Mouse (Mus musculus): ENCODE measurements around the gene Bnc1. TPM values are rescaled to one million over a fixed set of nuclear protein-coding genes. Genes with fewer than 3 reads are reported as not detected.
A peak's percentile ranks its signal among the peaks of the same experiment; 100 is the strongest.

The Bnc1 gene
- polyA plus RNA-seq (2016; fragmentation: Nextera tagmentation; extraction: Ambion mirVana): 4.2 and 4.4 TPM in 2 replicates

- Histone ChIP-seq H3K4me1 (replicated peaks) (peaks cover 46% of the 10 kb centered on the region), H3K27me3 (peaks cover 82% of the 10 kb centered on the region), H3K9me3 (no peaks in the 10 kb centered on the region), H3K36me3 (no peaks in the 10 kb centered on the region), H3K4me3 (replicated peaks) (peak within 1 kb of the TSS; percentile 66), H3K9ac (replicated peaks) (peak within 1 kb of the TSS; percentile 65), H3K4me2 (peak within 1 kb of the TSS; percentile 97), H3K27ac (peak within 1 kb of the TSS; percentile 62)
- ATAC-seq (ENCODE audit: insufficient number of reproducible peaks, insufficient read depth, low FRiP score, low TSS enrichment, low read depth): peak; percentile 44; the same call in 1 of the 2 replicates
- WGBS: 1% methylated on average over 86 of the region's 105 CpGs
These were observed at the start of gene Bnc1 for GRCm38 (mm10) chr7:81992131-81993061. Gene Bnc1 (minus strand): TSS chr7:81992292.

- H3K36me3 ChIP-seq: no peaks in the 10 kb centered on the region
- no peak overlapping the region for H3K27ac ChIP-seq
- H3K27me3 ChIP-seq: no peaks in the 10 kb centered on the region
- 0 out of 2 replicates have a peak, but pooled peaks cover 7% of the 10 kb centered on the region for H3K4me1 ChIP-seq (replicated peaks)
- H3K4me3 ChIP-seq (replicated peaks): no peak overlapping the region
- 69% methylated on average over 1 of the region's 1 CpGs for WGBS
- ATAC-seq (ENCODE audit: insufficient number of reproducible peaks, insufficient read depth, low FRiP score, low TSS enrichment, low read depth): no peak
- H3K9me3 ChIP-seq: no peaks in the 10 kb centered on the region
- no peak overlapping the region for H3K4me2 ChIP-seq
- no peak overlapping the region for H3K9ac ChIP-seq (replicated peaks)
These were observed 41.3 kb upstream of the Bnc1 start for GRCm38 (mm10) chr7:82033347-82033746.

DNA sequence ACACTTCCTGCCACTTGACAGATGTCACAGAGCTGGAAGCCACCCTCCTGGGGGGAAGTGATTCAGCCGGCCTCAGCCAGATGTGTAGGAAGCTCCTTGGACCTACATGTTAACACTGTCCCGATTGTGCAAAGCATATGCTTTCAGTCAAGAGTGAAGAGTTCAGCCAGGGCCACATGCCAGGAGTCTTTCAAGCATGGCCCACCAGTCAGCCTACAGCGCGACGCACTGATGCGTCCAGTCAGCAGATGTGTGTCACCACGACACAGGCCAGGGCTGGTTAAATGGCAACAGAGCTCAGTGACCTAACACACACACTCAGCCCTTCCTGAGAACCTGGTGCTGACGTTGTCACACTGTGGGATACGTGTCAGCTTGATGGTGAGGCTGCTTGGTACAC is 37.6 kb upstream of the Bnc1 start:
- no peak overlapping the region for H3K27ac ChIP-seq
- H3K27me3 ChIP-seq: no peaks in the 10 kb centered on the region
- H3K4me1 ChIP-seq (replicated peaks): peaks cover 7% of the 10 kb centered on the region; the same call in 1 of the 2 replicates
- no peaks in the 10 kb centered on the region for H3K9me3 ChIP-seq
- H3K9ac ChIP-seq (replicated peaks): no peak overlapping the region
- no peak for ATAC-seq (ENCODE audit: insufficient number of reproducible peaks, insufficient read depth, low FRiP score, low TSS enrichment, low read depth)
- H3K4me3 ChIP-seq (replicated peaks): no peak overlapping the region
- H3K36me3 ChIP-seq: no peaks in the 10 kb centered on the region
- no peak overlapping the region for H3K4me2 ChIP-seq
- 62% methylated on average over 9 of the region's 9 CpGs for WGBS

- H3K27me3 ChIP-seq: no peaks in the 10 kb centered on the region
- WGBS: 37% methylated on average over 2 of the region's 2 CpGs
- H3K36me3 ChIP-seq: no peaks in the 10 kb centered on the region
These were observed 33.7 kb upstream of the Bnc1 start for GRCm38 (mm10) chr7:82025802-82026201.

GRCm38 (mm10) chr7:82023676-82024075 is 31.6 kb upstream of the Bnc1 start:
- Histone ChIP-seq H3K4me2 (no peak overlapping the region), H3K4me3 (replicated peaks) (no peak overlapping the region)
- 85% methylated on average over 2 of the region's 2 CpGs for WGBS

More at GRCm38 (mm10) chr7:82025802-82026201, 33.7 kb upstream of the Bnc1 start:
- Histone ChIP-seq H3K4me3 (replicated peaks) (no peak overlapping the region), H3K4me2 (no peak overlapping the region), H3K4me1 (replicated peaks) (peaks cover 7% of the 10 kb centered on the region; the same call in 1 of the 2 replicates), H3K9me3 (no peaks in the 10 kb centered on the region), H3K27ac (no peak overlapping the region), H3K9ac (replicated peaks) (no peak overlapping the region)
- no peak for ATAC-seq (ENCODE audit: insufficient number of reproducible peaks, insufficient read depth, low FRiP score, low TSS enrichment, low read depth)

DNA sequence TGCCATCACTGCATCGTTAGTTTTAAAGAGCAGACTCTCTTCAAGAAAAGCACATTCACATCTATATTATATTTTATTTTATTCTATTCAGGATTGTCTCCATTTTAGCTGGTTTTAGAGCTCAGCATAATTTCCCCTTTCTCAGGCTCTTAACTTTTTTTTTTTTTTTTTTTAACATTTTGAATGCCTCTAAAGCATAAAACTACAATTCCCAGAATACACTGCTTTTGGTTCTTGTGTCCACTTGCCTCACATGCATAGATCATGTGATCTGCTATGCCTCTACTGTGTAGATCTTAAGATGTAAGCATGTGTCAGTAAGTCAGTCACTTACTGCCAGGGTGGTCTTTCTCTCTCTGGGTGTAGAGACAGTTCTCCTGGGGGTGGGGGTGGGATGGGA is 30.3 kb upstream of the Bnc1 start:
- H3K9me3 ChIP-seq: no peaks in the 10 kb centered on the region
- peaks cover 12% of the 10 kb centered on the region; the same call in 1 of the 2 replicates for H3K27me3 ChIP-seq
- H3K4me2 ChIP-seq: no peak overlapping the region
- H3K4me1 ChIP-seq (replicated peaks): peaks cover 2% of the 10 kb centered on the region
- no peak overlapping the region for H3K27ac ChIP-seq
- no peak overlapping the region for H3K4me3 ChIP-seq (replicated peaks)
- no peak overlapping the region for H3K9ac ChIP-seq (replicated peaks)
- H3K36me3 ChIP-seq: no peaks in the 10 kb centered on the region
- ATAC-seq (ENCODE audit: insufficient number of reproducible peaks, insufficient read depth, low FRiP score, low TSS enrichment, low read depth): no peak
- WGBS: 95% methylated on average over 1 of the region's 1 CpGs

More at GRCm38 (mm10) chr7:82023676-82024075, 31.6 kb upstream of the Bnc1 start:
- H3K9ac ChIP-seq (replicated peaks): no peak overlapping the region
- H3K27ac ChIP-seq: no peak overlapping the region
- no peaks in the 10 kb centered on the region; the same call in 1 of the 2 replicates for H3K4me1 ChIP-seq (replicated peaks)
- H3K27me3 ChIP-seq: peaks cover 2% of the 10 kb centered on the region; the same call in 1 of the 2 replicates
- H3K9me3 ChIP-seq: no peaks in the 10 kb centered on the region
- H3K36me3 ChIP-seq: no peaks in the 10 kb centered on the region
- ATAC-seq (ENCODE audit: insufficient number of reproducible peaks, insufficient read depth, low FRiP score, low TSS enrichment, low read depth): no peak

DNA sequence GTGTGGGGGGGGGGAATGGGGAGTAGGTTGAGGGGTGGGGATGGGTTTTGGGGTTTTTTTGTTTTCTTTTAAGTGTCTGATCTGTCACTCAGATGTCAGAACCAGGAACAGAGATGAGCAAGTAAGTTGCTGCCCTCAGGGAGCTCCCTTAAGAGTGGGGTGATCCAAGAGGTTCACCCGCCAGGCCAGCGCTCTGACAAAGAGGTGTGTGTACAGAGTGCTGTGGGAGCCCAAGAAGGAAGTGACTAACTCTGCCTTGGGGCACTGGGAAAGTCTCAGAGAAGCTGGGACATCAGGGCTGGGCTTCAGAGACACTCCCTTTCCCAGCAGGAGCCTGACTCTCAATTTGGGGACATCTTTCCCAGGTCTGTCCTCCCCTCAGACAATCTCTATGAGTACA is 25.9 kb upstream of the Bnc1 start:
- Histone ChIP-seq H3K36me3 (no peaks in the 10 kb centered on the region), H3K9me3 (no peaks in the 10 kb centered on the region), H3K27ac (no peak overlapping the region), H3K4me3 (replicated peaks) (no peak overlapping the region), H3K27me3 (peaks cover 36% of the 10 kb centered on the region), H3K4me1 (replicated peaks) (peaks cover 6% of the 10 kb centered on the region), H3K4me2 (no peak overlapping the region), H3K9ac (replicated peaks) (no peak overlapping the region)
- ATAC-seq (ENCODE audit: insufficient number of reproducible peaks, insufficient read depth, low FRiP score, low TSS enrichment, low read depth): no peak
- WGBS: 82% methylated on average over 2 of the region's 2 CpGs

DNA sequence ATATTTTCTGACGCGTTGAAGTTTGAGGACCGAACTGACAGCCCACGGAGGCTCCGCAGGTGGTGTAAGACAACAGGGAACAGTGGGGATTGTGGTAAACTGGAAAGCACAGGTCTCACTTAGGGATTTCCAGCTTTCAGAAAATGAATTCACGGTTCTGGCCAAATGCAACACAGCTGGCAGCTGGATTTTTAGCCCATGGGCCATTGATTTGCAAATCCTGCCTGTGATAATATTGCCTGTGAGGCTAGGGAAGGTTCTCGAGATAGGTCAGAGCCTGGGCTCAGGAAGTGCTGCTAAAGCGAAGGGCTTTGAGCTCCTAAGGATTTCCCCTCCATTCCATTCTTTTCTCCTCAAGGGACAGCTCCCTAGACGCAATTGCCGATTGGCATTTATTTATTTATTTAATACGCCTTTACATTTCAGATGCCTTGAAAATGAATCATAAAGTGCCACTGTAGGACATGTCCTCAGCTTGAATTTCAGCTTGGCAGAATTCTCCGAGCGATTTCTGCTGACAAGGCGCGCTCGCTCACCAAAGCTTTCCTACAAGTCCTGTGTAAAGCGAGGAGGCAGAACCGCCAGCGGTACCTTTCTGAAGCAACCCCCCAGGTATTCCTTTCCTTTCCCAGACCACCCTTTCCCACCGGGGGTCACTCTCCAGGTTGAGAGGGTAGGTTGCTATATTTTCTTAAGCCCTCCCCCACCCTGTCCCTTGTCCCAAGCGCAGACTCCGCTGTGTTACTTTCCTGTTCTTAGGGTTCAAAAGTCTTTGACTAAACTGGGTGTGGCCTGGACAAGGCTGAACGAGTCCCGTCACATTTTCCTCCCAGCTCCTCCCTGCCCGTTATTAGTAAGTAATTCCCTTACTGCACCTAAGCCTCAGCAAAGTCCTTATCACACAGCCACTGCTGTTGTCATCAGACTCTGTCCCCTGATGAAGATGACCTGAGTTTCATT is 24.9 kb upstream of the Bnc1 start:
- Histone ChIP-seq H3K4me2 (peak overlapping the region; percentile 50), H3K4me1 (replicated peaks) (peaks cover 12% of the 10 kb centered on the region), H3K9ac (replicated peaks) (no peak overlapping the region), H3K27ac (no peak overlapping the region), H3K27me3 (peaks cover 36% of the 10 kb centered on the region), H3K9me3 (no peaks in the 10 kb centered on the region), H3K4me3 (replicated peaks) (peak overlapping the region; percentile 27), H3K36me3 (no peaks in the 10 kb centered on the region)
- WGBS: 6% methylated on average over 25 of the region's 25 CpGs
- no peak for ATAC-seq (ENCODE audit: insufficient number of reproducible peaks, insufficient read depth, low FRiP score, low TSS enrichment, low read depth)

DNA sequence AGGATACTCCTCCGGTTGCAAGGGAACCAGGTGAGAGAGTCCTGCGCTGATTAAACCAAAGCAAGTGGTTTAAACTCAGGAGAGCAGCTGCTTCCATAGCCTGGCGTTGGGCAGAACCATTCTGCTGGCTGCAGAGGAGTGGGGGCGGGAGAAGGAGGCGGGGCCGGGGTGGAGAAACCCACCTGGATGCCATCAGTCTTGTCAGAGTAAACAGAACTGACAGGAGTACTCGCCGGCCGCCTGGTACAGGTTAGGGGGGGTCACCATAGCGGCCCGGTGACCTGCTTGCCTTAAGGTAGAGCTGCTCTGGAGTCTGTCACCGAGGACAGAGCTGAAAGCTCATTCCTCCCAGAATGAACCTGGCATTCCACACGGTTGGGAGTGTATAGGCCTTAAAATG is 20.4 kb upstream of the Bnc1 start:
- H3K36me3 ChIP-seq: no peaks in the 10 kb centered on the region
- WGBS: 2% methylated on average over 13 of the region's 13 CpGs
- peak overlapping the region; percentile 22; the same call in 1 of the 2 replicates for H3K4me2 ChIP-seq
- peaks cover 17% of the 10 kb centered on the region for H3K4me1 ChIP-seq (replicated peaks)
- peaks cover 28% of the 10 kb centered on the region for H3K27me3 ChIP-seq
- peak overlapping the region; percentile 51; the same call in 1 of the 2 replicates for H3K27ac ChIP-seq
- no peaks in the 10 kb centered on the region for H3K9me3 ChIP-seq
- no peak overlapping the region for H3K9ac ChIP-seq (replicated peaks)
- no peak overlapping the region for H3K4me3 ChIP-seq (replicated peaks)
- ATAC-seq (ENCODE audit: insufficient number of reproducible peaks, insufficient read depth, low FRiP score, low TSS enrichment, low read depth): 0 out of 2 replicates have a peak, but pooled peaks have one; percentile 52

GRCm38 (mm10) chr7:82011534-82012401 is 19.7 kb upstream of the Bnc1 start:
- ATAC-seq (ENCODE audit: insufficient number of reproducible peaks, insufficient read depth, low FRiP score, low TSS enrichment, low read depth): 0 out of 2 replicates have a peak, but pooled peaks have one; percentile 47
- H3K27ac ChIP-seq: peak overlapping the region; percentile 51; the same call in 1 of the 2 replicates
- 21% methylated on average over 16 of the region's 19 CpGs for WGBS
- peaks cover 12% of the 10 kb centered on the region for H3K4me1 ChIP-seq (replicated peaks)
- H3K27me3 ChIP-seq: peaks cover 23% of the 10 kb centered on the region
- no peak overlapping the region for H3K9ac ChIP-seq (replicated peaks)
- no peak overlapping the region for H3K4me3 ChIP-seq (replicated peaks)
- H3K4me2 ChIP-seq: peak overlapping the region; percentile 22; the same call in 1 of the 2 replicates
- no peaks in the 10 kb centered on the region for H3K9me3 ChIP-seq
- no peaks in the 10 kb centered on the region for H3K36me3 ChIP-seq
